Mouse (Mus musculus): ENCODE data around the gene Trpc1.

GRCm38 (mm10) chr9:95705371-95705770 is 44.8 kb downstream of the Trpc1 start:
- no peak for TF ChIP-seq CTCF (IDR thresholded peaks at IDR 0.05)
- no peak for TF ChIP-seq EP300 (IDR thresholded peaks at IDR 0.05)
